In the genomic region with DNA sequence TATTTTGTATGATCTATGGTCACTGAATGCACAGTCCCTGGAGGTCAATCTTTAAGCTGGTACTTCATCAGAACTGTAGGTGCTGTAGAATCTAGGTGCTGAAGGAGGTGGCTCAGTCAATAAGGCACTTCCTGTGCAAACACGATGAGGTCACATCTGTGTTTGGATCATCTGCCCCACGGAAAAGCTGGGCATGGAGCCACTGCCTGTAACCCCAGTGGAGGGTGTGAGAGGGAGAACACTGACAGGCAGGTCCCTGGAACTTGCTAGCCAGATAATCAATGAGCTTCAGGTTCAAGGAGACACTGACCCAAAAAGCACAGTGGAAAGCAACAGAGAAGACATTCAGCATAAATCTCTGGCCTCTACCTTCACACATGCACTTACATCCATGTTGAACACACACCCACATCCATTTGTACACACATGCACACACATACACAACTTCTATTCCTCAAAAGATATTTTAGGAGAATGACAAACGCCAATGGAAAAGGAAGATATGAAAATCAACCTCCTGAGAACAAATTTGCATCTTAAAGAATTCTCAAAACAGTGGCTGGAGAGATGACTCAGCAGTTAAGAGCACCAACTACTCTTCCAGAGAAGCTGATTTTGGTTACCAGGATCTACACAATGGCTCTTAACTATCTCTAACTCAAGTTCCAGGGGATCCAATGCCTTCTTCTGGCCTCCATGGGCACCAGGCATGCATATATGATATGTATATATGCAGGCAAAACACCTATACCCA, we compare ENCODE assay signal across 11 mouse cellular contexts. TPM values are rescaled to one million over a fixed set of nuclear protein-coding genes. Genes with fewer than 3 reads are reported as not detected.
DNase-seq lines count a peak whose midpoint lies in the region; ATAC-seq and TF ChIP-seq lines count a peak whose summit lies in the region.
"Had no signal": no experiment of that assay in that cellular context is flagged by ENCODE, and none has a peak within 500 bp of the region (broad histone marks: within the 10 kb centered on the region; RNA-seq: fewer than 3 reads in every experiment).

No protein-coding gene starts in this region.

- H3K4me3 ChIP-seq in left cerebral cortex, adult 2 months, result no peak overlapping the region
- no peak overlapping the region for H3K4me3 ChIP-seq in heart, postnatal 0 days (ENCODE audit: low read depth, low read length)
- no peak overlapping the region for H3K4me3 ChIP-seq in myocyte
- H3K4me3 ChIP-seq: midbrain, embryonic 12.5 days had no signal

- WGBS in heart, postnatal 0 days, result 9% methylated on average over 3 of the region's 3 CpGs

- no peak for TF ChIP-seq EP300 in heart, postnatal 0 days (IDR thresholded peaks at IDR 0.05; ENCODE audit: low read depth)

- H3K36me3 ChIP-seq in heart, postnatal 0 days (replicated peaks; ENCODE audit: control insufficient read depth, insufficient read depth, low read length), result 0 out of 2 replicates have a peak, but pooled peaks cover 13% of the 10 kb centered on the region
- H3K36me3 ChIP-seq in myocyte (ENCODE audit: control insufficient read depth, insufficient read depth), result no peaks in the 10 kb centered on the region

- H3K27me3 ChIP-seq in heart, postnatal 0 days (ENCODE audit: control insufficient read depth, insufficient read depth, low read length), result no peaks in the 10 kb centered on the region
- no peaks in the 10 kb centered on the region for H3K27me3 ChIP-seq in myocyte (ENCODE audit: control insufficient read depth, insufficient read depth, insufficient read length)
- H3K27me3 ChIP-seq: midbrain, embryonic 12.5 days had no signal

- no peak for TF ChIP-seq POLR2A in myocyte (IDR thresholded peaks at IDR 0.05; ENCODE audit: insufficient read length, low read depth)

- intact Hi-C loops in left cerebral cortex, adult 2 months (cut with DNase I), result no loop called here

- H3K9me3 ChIP-seq in heart, postnatal 0 days (replicated peaks; ENCODE audit: control insufficient read depth, low read length), result no peaks in the 10 kb centered on the region
- H3K9me3 ChIP-seq: midbrain, embryonic 12.5 days had no signal

- no peak overlapping the region for H3ac ChIP-seq in myocyte (ENCODE audit: control insufficient read depth, insufficient read length)

- no peak overlapping the region for H3K4me2 ChIP-seq in heart, postnatal 0 days (ENCODE audit: low read depth, low read length)
- peak overlapping the region; percentile 18 for H3K4me2 ChIP-seq in myocyte (ENCODE audit: low read depth)
- H3K4me2 ChIP-seq: midbrain, embryonic 12.5 days had no signal

- H3K27ac ChIP-seq in left cerebral cortex, adult 2 months, result peak overlapping the region; percentile 55; the same call in 1 of the 2 replicates
- H3K27ac ChIP-seq in heart, postnatal 0 days (ENCODE audit: low read depth), result peak overlapping the region; percentile 43
- H3K27ac ChIP-seq: midbrain, embryonic 12.5 days had no signal

- H3K79me2 ChIP-seq in myocyte (ENCODE audit: control insufficient read depth, insufficient read depth), result peaks cover 15% of the 10 kb centered on the region

- H3K4me1 ChIP-seq in heart, postnatal 0 days (ENCODE audit: control insufficient read depth, insufficient read depth), result peaks cover 9% of the 10 kb centered on the region
- H3K4me1 ChIP-seq: midbrain, embryonic 12.5 days had no signal

- no peak for TF ChIP-seq CTCF in left cerebral cortex, adult 2 months (IDR thresholded peaks at IDR 0.05)
- TF ChIP-seq CTCF in heart, postnatal 0 days (IDR thresholded peaks at IDR 0.05; ENCODE audit: low read depth), result no peak

- H3K9ac ChIP-seq in heart, postnatal 0 days (replicated peaks; ENCODE audit: low read depth, low read length), result no peak overlapping the region
- H3K9ac ChIP-seq: forebrain, postnatal 0 days; midbrain, embryonic 12.5 days had no signal

- no peak for DNase-seq in left cerebral cortex, adult 2 months (ENCODE audit: extremely low spot score in 1 of 2, low spot score in 2 of 2)
- no peak for DNase-seq in left cerebral cortex, adult 18-20 months (ENCODE audit: low spot score in 2 of 2)
- peak; percentile 53 for DNase-seq in adrenal gland, postnatal 25 days
- peak; percentile 19 for DNase-seq in heart, postnatal 0 days (ENCODE audit: low spot score)
- DNase-seq in layer of hippocampus, postnatal 25 days (ENCODE audit: extremely low spot score in 1 of 2, low spot score in 1 of 2), result no peak
- no peak for DNase-seq in layer of hippocampus, adult 9-11 months
- DNase-seq: forebrain, postnatal 0 days had no signal

- ATAC-seq in heart, postnatal 0 days (ENCODE audit: insufficient read depth, low read depth), result peak; percentile 75; the same call in 1 of the 2 replicates
- no peak for ATAC-seq in monocyte, adult 5-6 weeks (replicated peaks; ENCODE audit: insufficient number of reproducible peaks, low FRiP score, low TSS enrichment, poor library complexity, severe bottlenecking)
- ATAC-seq: forebrain, postnatal 0 days had no signal

TF ChIP-seq in myocyte, 11 proteins besides CTCF, POLR2A, EP300 and RAD21:
- no peak for TF ChIP-seq SRF (IDR thresholded peaks at IDR 0.05; ENCODE audit: control insufficient read depth, insufficient read length, low read depth)
TF ChIP-seq in myocyte: peak in this region for 0.

RNA-seq across cellular contexts. Expression of gene Ube2d2b, which starts 9.2 kb away (rescaled TPM):
- total RNA-seq in left cerebral cortex, adult 2 months (2021), result not detected
- not detected for total RNA-seq in left cerebral cortex, adult 18-20 months (2021)
- total RNA-seq in adrenal gland, postnatal 25 days (2021), result not detected in 2 replicates
- not detected in 2 replicates for total RNA-seq in heart, postnatal 0 days (2014; rRNA removed; ENCODE audit: low replicate concordance)
- polyA plus RNA-seq in heart, postnatal 0 days (2015; fragmentation: Nextera tagmentation; extraction: Ambion mirVana), result not detected in 2 replicates
- 0.02 TPM for polyA plus RNA-seq in myocyte (2012; fragmentation: generic; extraction: Trizol)
- total RNA-seq in layer of hippocampus, postnatal 25 days (2021), result not detected
- 0.32 TPM in 1 of 3 replicates, not detected in the others for total RNA-seq in monocyte, adult 5-6 weeks (2017)
- total RNA-seq: forebrain, postnatal 0 days; left cerebral cortex, postnatal 14 days had no signal
- polyA plus RNA-seq: forebrain, postnatal 0 days had no signal

RNA-seq across cellular contexts. Expression of gene Evi5, which starts 35.8 kb away (rescaled TPM):
- total RNA-seq in left cerebral cortex, adult 2 months (2021), result 10 to 100 TPM; 85.7 to 88.7 TPM
- total RNA-seq in left cerebral cortex, adult 18-20 months (2021), result 10 to 100 TPM; 86.1 to 87.2 TPM
- total RNA-seq in adrenal gland, postnatal 25 days (2021), result 63.0 TPM in 2 replicates
- 55.9 and 66.6 TPM in 2 replicates for total RNA-seq in heart, postnatal 0 days (2014; rRNA removed; ENCODE audit: low replicate concordance)
- 35.8 and 38.4 TPM in 2 replicates for polyA plus RNA-seq in heart, postnatal 0 days (2015; fragmentation: Nextera tagmentation; extraction: Ambion mirVana)
- polyA plus RNA-seq in myocyte (2012; fragmentation: generic; extraction: Trizol), result 8.4 TPM
- total RNA-seq in layer of hippocampus, postnatal 25 days (2021), result 10 to 100 TPM; 58.8 to 65.1 TPM
- 29.5 to 30.7 TPM (median 29.8 TPM) in 3 replicates for total RNA-seq in monocyte, adult 5-6 weeks (2017)

Comparison
In these comparisons a context has a peak if more than half of its experiments do, and no peak if none do; other contexts are left out.
1. DNase-seq: peak in adrenal gland, postnatal 25 days (single experiment) and heart, postnatal 0 days (single experiment); none in left cerebral cortex, adult 2 months (0 of 2), left cerebral cortex, adult 18-20 months (0 of 2), layer of hippocampus, postnatal 25 days (0 of 2) and layer of hippocampus, adult 9-11 months (single experiment).